Mouse (Mus musculus) bone marrow macrophage, adult 2 months (primary cell): Measurements from ENCODE around the gene Ankle1. TPM values are rescaled to one million over a fixed set of nuclear protein-coding genes. Genes with fewer than 3 reads are reported as not detected.

ENCODE experiments used
- H3K27ac ChIP-seq: 2 replicates; pipeline ENCODE4 v1.5.1; 2012; ENCODE audit warnings: low read depth, low read length; ENCODE audit not compliant: insufficient read depth
- H3K4me1 ChIP-seq: 2 replicates; pipeline ENCODE4 v1.6.1; 2012; ENCODE audit warnings: low read length; ENCODE audit not compliant: control insufficient read depth, insufficient read depth
- H3K4me3 ChIP-seq: 2 replicates; pipeline ENCODE4 v1.5.1; 2012; ENCODE audit warnings: mild to moderate bottlenecking, low read length, moderate library complexity; ENCODE audit not compliant: insufficient read depth
- CTCF ChIP-seq: IDR thresholded peaks from 2 replicates; pipeline ENCODE4 v1.5.1; 2012; ENCODE audit warnings: low read depth, mild to moderate bottlenecking, low read length, moderate library complexity
- POLR2A ChIP-seq: IDR thresholded peaks from 2 replicates; pipeline ENCODE4 v1.6.1; 2012; ENCODE audit warnings: mild to moderate bottlenecking, low read depth, low read length, borderline replicate concordance
- polyA plus RNA-seq: library from polyadenylated mRNA; stranded (reverse); fragments of >200 nt; gene quantifications from 2 replicates; pipeline ENCODE4 v1.2.4, GENCODE M21; 2012; ENCODE audit not compliant: missing spikeins, insufficient read depth, insufficient read length

Gene Ankle1
- polyA plus RNA-seq, 1 experiment = 9.8 TPM

GRCm38 (mm10) chr8:71452669-71453068 lies 46.9 kb downstream of the Ankle1 start:
- Histone ChIP-seq H3K27ac (no peak overlapping the region), H3K4me3 (no peak overlapping the region), H3K4me1 (no peaks in the 10 kb centered on the region)
- TF ChIP-seq CTCF (no peak), POLR2A (no peak)

GRCm38 (mm10) chr8:71454668-71455067 lies 48.9 kb downstream of the Ankle1 start:
- no peak for TF ChIP-seq CTCF
- H3K4me1 ChIP-seq = no peaks in the 10 kb centered on the region
- H3K27ac ChIP-seq = no peak overlapping the region
- H3K4me3 ChIP-seq = no peak overlapping the region

- H3K4me1 ChIP-seq = no peaks in the 10 kb centered on the region
- H3K27ac ChIP-seq = no peak overlapping the region
- TF ChIP-seq CTCF (no peak), POLR2A (no peak)
- H3K4me3 ChIP-seq = no peak overlapping the region
These were observed 51.1 kb downstream of the Ankle1 start for GRCm38 (mm10) chr8:71456906-71457305.

- Histone ChIP-seq H3K27ac (no peak overlapping the region), H3K4me3 (no peak overlapping the region), H3K4me1 (peaks cover 4% of the 10 kb centered on the region)
- TF ChIP-seq CTCF = no peak
- TF ChIP-seq POLR2A = no peak
These were observed 52.0 kb downstream of the Ankle1 start for GRCm38 (mm10) chr8:71457659-71458270.

Other genes with a start within 250 kb of the Ankle1 start
- 94.0 and 107 TPM in 2 replicates for gene Myo9b, start 133.3 kb upstream of the Ankle1 start, polyA plus RNA-seq
- 77.6 and 77.8 TPM in 2 replicates for gene Haus8, start 133.1 kb upstream of the Ankle1 start, polyA plus RNA-seq
- 131 and 149 TPM in 2 replicates for gene Use1, start 39.2 kb upstream of the Ankle1 start, polyA plus RNA-seq
- gene Ocel1, start 34.7 kb upstream of the Ankle1 start, polyA plus RNA-seq = 18.5 and 23.5 TPM in 2 replicates
- 20.2 and 23.9 TPM in 2 replicates for gene Nr2f6, start 24.1 kb upstream of the Ankle1 start, polyA plus RNA-seq
- 0.21 TPM in 1 of 2 replicates, not detected in the other for gene Ushbp1, start 10.2 kb upstream of the Ankle1 start, polyA plus RNA-seq
- gene Babam1, start 9.1 kb upstream of the Ankle1 start, polyA plus RNA-seq = 75.8 and 89.1 TPM in 2 replicates
- 12.0 and 13.3 TPM in 2 replicates for gene Abhd8, start 57.6 kb downstream of the Ankle1 start, polyA plus RNA-seq
- 59.5 and 62.9 TPM in 2 replicates for gene Mrpl34, start 58.9 kb downstream of the Ankle1 start, polyA plus RNA-seq
- gene Dda1, start 63.2 kb downstream of the Ankle1 start, polyA plus RNA-seq = 42.3 and 45.5 TPM in 2 replicates
- 10.0 and 10.2 TPM in 2 replicates for gene Ano8, start 80.0 kb downstream of the Ankle1 start, polyA plus RNA-seq
- 11.0 and 11.1 TPM in 2 replicates for gene Gtpbp3, start 82.1 kb downstream of the Ankle1 start, polyA plus RNA-seq
- gene Plvap, start 105.7 kb downstream of the Ankle1 start, polyA plus RNA-seq = not detected in 2 replicates
- gene Ccdc194, start 119.7 kb downstream of the Ankle1 start, polyA plus RNA-seq = 0.40 TPM in 1 of 2 replicates, not detected in the other
- gene Bst2, start 131.4 kb downstream of the Ankle1 start, polyA plus RNA-seq = 358 and 369 TPM in 2 replicates
- 64.5 and 65.3 TPM in 2 replicates for gene Mvb12a, start 136.9 kb downstream of the Ankle1 start, polyA plus RNA-seq
- 15.9 and 17.7 TPM in 2 replicates for gene Tmem221, start 152.9 kb downstream of the Ankle1 start, polyA plus RNA-seq
- gene Nxnl1, start 160.6 kb downstream of the Ankle1 start, polyA plus RNA-seq = not detected in 2 replicates
- 85.4 and 86.3 TPM in 2 replicates for gene Slc27a1, start 162.9 kb downstream of the Ankle1 start, polyA plus RNA-seq
- gene Pgls, start 186.2 kb downstream of the Ankle1 start, polyA plus RNA-seq = 83.5 and 88.9 TPM in 2 replicates
- 2.5 and 2.7 TPM in 2 replicates for gene Fam129c, start 191.6 kb downstream of the Ankle1 start, polyA plus RNA-seq
- 111 and 113 TPM in 2 replicates for gene Colgalt1, start 205.0 kb downstream of the Ankle1 start, polyA plus RNA-seq